Mouse (Mus musculus) A20 (cell line): ENCODE measurements around the gene Tln1.
A peak's percentile ranks its signal among the peaks of the same experiment; 100 is the strongest.

Experiments
- DNase-seq: peaks from one replicate; pipeline ENCODE4 v3.0.0-alpha.2; 2011; ENCODE audit warnings: low read depth, low spot score

Tln1 gene

GRCm38 (mm10) chr4:43547160-43547559 is 15.3 kb downstream of the Tln1 start:
- DNase-seq: no peak

DNA sequence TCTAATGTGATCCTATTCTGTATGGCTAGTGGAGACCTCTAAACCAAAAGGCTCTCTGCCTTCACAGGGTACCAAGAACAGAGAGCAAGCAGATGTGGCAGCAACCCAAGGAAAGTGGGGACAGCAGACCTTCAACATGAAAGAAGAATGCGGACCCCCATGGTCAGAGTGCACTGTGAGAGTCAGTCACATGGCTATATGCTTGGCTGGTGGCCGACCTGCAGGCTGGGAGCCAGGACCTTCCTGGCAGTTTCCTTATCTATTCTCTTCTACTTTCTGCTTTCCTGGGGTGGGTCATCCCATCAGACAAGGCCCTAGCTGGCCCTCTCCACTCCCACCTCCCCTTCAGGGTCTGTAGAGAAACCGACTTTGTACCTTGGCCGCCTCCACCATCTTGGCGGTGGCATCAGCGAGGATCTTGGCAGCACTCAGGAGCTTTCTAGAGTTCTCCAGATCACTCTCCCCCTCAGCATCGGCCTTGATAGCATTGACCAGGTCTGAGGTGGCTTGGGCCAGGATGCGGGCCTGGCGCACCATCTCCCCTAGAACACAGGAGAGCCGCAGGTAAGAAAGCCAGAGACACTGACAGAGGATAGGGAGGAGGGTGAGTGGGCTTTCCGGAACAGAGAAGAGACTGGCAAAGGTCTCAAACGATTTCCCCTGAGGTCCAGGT is 16.0 kb downstream of the Tln1 start:
- DNase-seq: no peak

GRCm38 (mm10) chr4:43542044-43542443 is 20.4 kb downstream of the Tln1 start:
- no peak for DNase-seq

DNA sequence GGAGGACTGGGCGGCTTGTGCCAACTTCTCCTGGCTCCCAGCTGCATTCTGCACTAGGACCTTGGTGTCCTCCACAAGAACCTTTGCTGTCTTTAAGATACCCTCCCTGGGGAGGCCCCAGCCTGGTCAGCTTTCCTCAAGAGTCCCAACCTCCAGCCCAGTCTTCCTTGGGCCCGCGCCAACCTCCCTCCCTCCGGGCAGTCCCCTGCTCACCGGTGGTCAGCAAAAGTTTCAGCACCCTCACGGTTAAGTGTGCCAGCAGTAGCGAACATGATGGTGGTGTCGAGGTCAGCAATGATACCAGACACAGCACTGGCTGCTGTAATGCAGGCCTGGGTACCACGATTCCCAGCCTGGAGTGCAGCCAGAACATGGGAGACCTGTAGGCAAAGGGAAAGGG is 26.5 kb downstream of the Tln1 start:
- DNase-seq: no peak

DNA sequence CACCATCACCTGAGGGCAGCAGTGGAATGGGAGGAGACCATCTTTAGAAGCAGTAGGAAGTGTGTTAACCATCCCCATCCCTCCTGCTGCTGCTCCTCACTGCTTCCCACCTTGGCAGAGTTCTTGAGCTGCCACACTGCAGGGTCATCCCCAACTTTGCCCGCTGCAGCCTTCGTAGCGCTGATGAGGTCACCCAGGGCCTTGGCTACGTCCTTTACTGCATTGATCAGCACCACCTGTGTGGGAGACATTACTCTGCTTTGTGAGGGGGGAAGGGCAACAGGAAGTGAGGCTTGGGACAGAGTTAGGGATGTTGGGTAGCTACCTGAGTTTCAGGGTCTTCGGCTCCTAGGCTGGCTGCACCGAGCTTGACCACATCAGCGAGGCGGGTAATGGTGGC is 26.9 kb downstream of the Tln1 start:
- no peak for DNase-seq

- DNase-seq: no peak
Measured at GRCm38 (mm10) chr4:43533270-43533669, 29.2 kb downstream of the Tln1 start.

DNA sequence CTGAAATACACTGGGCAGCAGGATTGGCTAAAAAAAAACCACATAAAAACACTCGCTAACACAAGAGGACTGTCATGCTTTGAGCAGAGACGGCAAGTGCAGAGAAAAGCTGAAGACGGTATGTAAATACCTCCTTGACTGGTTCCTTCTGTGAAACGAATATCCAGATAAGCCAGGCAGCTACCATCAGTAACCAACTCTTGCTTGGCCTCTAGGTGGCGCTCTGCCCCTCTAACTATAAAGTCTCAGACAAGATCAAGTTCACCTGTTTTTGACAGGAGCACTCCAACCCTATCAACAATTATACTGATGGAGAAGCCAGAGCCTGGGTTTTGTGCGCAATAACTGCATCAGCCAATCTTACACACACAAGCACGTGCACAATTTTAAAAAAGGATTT is 31.9 kb downstream of the Tln1 start:
- peak; percentile 81 for DNase-seq

DNA sequence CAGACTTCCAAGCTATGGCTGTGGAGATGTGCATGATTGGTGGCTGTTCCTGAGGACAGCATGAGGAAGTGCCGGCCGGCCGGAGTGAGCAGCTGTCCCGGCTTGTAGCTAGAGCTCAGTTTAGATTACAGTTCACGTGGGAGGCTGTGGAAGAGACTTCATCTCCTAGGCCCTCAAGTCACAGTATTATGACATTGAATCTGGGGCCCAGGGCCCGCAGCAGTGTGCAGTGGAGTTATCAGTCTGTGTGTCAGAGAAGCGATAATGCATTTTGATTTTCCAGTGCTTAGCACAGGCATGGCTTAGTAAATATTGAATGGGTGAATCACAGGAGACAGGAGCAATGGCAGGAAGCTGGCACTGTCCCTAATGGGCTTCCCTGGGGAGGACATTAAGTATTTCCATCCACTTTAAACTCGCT is 32.4 kb downstream of the Tln1 start:
- DNase-seq: no peak

- DNase-seq: peak; percentile 37
Measured at GRCm38 (mm10) chr4:43528487-43528886, 34.0 kb downstream of the Tln1 start.

GRCm38 (mm10) chr4:43527880-43528279 is 34.6 kb downstream of the Tln1 start:
- peak; percentile 59 for DNase-seq

DNA sequence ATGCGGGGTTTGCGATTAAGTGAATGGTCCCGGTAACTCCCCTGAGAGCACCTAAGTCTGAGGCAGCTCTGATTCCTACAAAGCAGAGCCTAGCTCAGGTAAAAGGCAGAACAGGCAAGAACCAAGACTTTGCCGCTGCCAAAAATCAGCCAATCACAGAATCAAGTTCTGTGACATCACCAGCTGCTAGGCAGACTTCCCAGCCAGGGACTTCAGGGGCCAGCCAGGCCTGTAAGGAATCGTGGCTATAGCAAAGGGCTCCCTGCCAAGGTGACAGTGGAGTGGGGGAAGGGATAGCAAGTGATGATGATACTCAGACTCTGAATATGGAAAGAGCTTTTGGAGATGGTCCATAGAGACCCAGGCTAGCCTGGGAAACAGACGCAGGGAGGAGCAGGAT is 42.5 kb downstream of the Tln1 start:
- DNase-seq: peak; percentile 76

DNA sequence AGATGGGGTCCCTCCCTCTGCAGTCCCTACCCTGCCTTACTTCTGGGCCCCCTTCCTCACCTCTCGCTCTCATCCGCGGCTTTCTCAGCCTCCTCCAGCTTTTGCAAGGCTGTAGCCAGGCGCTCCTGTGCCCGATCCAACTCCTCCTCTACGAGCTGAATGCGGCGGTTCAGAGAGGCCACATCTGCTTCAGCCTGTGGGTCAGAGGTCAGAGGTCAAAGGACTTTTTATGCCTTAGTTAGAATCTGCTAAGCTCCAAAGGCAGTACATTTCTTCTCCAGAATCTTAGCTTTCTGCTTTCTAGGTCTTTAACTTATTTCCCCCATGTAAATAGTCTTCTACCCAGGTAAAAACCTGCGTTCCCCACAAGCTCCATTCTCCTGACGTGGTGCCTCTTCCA is 42.9 kb downstream of the Tln1 start:
- no peak for DNase-seq

DNA sequence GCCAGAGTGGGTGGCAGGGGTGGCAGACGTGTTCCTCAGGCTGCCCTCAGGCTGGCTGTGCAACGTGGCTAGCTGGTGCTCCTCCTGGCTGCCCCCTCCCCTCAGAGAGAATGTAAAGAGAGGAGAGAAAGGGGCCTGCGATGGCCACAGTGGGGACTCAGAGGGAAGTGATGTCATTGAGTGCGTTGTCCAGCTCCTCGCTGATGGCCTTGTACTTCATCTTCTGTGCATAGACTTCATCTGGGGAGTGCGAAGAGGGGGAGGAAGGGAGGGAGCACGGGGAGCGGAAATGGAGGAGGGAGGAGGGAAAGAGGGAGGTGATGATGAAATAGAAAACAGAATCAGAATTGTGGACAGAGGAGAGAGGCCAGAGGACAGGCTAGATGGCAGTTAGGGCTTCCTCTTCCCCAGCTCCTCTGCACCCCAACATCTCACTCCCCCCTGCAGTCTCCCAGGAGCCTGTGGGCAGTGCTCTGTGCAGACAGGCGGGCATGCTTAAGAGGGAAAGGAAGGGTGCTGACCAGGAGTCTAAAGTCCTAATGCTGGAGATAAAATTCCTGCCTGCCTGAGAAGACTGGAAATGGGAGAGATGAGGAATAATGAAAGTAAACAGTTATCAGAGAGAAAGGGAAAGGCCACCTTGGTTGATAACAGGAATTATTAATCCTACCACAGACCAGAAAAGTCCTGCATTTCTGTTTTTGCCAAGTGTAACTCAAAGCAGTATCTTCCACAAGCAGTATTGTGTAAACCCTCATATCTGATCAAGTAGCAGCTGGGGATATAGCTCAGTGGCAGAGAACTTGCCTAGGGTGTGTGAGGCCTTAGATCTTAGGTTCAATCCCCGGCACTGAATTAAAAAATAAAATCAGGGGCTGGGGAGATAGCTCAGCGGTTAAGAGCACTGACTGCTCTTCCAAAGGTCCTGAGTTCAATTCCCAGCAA is 46.5 kb downstream of the Tln1 start:
- no peak for DNase-seq

DNA sequence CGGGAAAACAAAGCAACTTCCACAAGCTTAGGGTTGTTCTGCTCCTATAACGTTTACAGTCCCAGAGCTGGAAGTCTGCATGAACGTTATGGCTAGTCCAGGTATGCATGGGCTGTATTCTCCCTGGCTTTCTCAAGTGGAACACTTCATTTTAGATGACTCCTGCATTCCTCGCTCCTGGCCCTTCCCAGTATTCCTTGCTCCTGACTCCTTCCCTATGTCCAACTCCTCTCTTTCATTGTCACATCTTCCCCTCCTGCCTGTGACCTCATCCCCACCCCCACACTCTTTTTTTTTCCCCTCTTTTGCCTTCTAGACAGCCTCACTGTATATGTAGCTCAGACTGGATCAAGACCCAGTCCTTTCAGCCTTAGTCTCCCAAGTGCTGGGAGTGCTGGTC is 48.7 kb downstream of the Tln1 start:
- no peak for DNase-seq

DNA sequence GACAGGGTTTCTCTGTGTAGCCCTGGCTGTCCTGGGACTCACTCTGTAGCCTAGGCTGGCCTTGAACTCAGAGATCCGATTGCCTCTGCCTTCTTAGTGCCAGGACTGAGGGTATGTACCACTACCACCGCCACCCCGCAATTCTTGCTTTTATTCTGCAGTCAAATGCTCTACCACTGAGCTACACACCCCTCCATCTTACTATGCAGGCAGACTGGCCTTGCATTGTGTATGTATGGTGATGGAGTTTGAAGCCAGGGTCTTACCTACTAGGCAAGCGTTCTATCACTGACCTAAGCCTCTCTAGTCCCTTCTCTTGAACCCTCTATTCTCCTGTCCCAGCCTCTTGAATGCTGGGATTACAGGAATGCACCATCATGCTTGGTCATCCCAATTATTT is 49.2 kb downstream of the Tln1 start:
- no peak for DNase-seq

DNA sequence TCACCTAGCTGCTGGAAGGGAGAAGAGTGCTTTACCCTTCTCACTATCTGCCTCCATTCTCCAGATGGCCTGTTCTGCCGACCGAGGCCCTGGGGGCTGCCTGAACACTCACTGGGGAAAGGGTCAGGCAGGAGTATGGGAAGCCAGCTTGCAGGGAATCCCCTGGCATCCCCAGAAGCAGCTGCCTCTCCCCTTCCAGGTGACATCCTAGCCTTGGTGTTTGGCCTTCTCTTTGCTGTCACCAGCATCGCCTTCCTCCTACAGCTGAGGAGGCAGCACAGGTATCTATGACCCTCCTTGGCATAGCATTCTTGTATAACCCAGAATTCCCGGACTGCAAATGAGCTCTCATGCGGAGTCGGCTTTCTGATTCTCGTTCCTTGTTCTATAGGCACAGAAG is 49.8 kb downstream of the Tln1 start:
- no peak for DNase-seq

DNA sequence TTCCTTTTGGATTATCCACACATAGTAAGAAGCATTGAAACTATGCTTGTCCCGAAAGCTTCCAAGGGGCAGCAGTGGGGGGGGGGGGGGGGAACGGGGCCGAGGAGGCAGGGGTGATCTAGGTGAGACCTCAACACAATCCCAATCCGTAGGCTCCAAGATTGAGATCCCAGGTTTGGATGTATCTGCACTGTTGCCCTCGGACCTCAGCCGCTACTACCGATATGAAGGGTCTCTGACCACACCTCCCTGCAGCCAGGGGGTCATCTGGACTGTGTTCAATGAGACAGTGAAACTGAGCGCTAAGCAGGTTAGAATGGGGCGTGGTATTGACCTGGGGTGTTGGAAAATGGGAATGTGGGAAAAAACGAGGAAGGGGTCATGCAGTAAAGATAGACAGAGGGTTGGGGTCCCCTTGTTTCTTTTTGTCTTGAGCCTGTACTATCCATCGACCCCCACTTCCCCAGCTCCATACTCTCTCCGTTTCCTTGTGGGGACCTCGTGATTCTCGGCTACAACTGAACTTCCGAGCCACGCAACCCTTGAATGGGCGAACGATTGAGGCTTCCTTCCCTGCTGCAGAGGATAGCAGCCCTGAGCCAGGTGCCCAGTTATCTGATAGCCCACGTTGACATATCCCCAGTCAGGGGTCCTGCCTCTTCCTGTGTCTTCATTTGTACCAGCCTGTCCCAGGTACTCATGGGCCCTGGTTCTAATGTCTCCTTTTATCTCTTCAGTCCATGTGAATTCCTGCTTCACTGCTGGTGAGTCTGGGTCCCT is 50.6 kb downstream of the Tln1 start:
- DNase-seq: no peak

- DNase-seq: no peak
Measured at GRCm38 (mm10) chr4:43509109-43509508, 53.4 kb downstream of the Tln1 start.

DNA sequence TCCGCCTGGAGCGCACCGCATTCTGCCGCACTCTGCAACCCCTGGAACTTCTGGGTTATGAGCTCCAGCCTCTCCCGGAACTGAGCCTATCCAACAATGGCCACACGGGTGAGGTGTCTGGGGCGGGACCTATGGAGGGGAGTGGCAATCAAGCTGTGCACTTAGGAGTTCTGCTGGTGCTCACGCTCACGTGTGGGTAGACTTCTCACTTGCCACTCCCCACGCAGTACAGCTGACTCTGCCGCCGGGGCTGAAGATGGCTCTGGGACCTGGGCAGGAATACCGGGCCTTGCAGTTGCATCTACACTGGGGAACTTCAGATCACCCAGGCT is 53.9 kb downstream of the Tln1 start:
- DNase-seq: no peak

- no peak for DNase-seq
Measured at GRCm38 (mm10) chr4:43507938-43508665, 54.4 kb downstream of the Tln1 start.

- DNase-seq: no peak
Measured at GRCm38 (mm10) chr4:43506536-43507185, 55.8 kb downstream of the Tln1 start, which contains the start of gene Car9. TSS of gene Car9 (plus strand) at chr4:43506966.
